Mouse (Mus musculus) left cerebral cortex, adult 9 months (tissue): ENCODE measurements around the gene Meig1.
"Not testable (repeated sequence)": the region's sequence is repeated elsewhere in the genome, so short reads cannot be mapped to it uniquely, and the experiment has no call there.

ENCODE experiments used
- DNase-seq, 2 experiments: peaks; one replicate each; pipeline ENCODE4 v3.0.0; 2022; ENCODE audit warnings: low spot score in 2 of 2

Gene Meig1

DNA sequence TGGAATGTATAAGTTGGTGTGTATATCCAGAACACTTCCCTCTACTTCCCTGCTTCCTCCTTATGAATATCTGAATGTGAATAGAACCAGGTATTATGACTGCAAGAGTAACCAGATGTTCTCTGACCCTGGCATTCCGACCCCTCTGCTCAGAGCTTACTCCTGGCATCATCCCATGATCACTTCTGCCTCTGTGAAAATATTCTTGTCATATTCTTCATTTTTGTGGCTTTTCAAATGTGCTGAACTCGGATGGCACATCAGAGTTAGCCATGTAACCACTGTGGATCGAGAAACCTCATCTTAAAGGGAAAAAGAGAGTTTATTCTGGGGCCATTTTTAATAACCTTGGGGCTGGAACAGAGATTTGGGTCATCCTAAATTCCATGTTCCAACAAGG lies at the start of gene Meig1:
Meig1 (minus strand) TSS at position 101 of the 400 bp plus-strand sequence.
- no peak for DNase-seq

DNA sequence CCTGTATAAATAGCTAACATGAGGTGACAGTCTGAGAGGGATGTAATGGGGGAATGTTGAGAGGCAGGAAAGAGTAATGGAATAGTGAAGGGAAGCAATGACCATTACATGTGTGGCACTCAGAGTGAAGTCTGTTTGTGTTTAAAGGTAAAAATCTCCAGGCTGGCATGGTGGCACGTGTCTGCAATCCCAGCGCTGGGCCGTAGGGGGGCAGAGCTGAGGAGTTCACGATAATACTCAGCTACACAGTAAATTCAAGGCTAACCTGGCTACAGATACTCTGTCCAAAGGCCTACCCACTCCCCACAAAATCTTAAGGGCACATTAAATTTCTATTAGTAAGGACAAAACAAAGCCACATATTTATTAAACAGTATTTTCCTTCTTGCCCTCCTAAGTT lies 34.1 kb upstream of the Meig1 start:
- DNase-seq: no peak

DNA sequence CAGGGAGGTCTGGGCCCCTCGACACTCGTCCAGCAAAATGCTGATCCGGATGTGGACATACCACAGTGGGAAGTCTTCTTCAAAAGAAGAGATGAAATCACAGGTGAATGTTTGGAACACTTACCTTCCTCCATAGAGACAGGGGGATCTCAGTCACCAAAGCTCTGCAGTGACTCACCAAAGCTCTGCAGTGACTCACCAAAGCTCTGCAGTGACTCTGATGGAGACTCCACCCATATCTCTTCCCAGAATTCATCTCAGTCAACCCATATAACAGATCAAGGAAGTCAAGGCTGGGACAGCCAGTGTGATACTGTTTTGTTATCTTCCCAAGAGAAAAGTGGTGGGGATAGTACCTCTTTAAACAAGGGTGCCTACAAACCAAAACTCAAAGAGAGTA lies 30.6 kb upstream of the Meig1 start:
- DNase-seq: no peak

DNA sequence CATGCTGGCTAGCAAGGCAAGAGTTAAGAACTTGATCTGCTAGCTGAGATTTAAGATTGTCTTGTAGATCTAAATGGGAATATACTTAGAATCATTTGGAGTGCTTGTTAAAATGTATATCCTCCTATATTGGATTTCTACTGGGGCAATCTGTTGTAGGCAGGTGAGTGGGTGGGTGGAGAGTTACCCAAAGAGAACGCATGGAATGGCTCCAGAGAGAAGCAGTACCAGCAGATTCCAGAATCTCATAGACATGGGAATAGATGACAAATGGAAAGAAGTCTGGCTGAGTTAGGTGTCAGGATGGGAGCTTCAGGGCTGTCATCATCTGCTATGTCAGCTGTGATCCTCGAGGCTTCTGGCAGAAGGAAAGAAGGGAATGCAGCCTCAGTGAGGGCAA lies 27.0 kb upstream of the Meig1 start:
- DNase-seq: peak; percentile 42 to 73

DNA sequence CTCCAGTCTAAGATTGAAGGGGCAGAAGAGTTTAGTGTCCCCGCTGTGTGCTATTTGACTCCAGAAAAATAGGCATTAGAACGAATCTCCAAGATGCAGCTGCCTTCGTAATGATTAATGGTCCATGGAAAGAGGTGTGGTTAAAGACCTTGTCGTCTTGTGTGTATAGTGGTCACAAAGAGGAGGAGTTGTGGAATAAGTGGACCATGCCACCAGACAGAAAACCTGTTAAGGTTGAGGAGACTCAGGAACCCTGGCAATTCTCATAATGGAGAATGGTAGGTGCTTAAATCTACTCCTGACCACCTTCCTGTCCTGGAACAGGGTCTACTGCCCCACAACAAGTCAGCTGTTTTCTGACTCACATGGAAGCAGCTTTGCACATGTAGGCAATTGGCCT lies 23.5 kb upstream of the Meig1 start:
- no peak for DNase-seq

DNA sequence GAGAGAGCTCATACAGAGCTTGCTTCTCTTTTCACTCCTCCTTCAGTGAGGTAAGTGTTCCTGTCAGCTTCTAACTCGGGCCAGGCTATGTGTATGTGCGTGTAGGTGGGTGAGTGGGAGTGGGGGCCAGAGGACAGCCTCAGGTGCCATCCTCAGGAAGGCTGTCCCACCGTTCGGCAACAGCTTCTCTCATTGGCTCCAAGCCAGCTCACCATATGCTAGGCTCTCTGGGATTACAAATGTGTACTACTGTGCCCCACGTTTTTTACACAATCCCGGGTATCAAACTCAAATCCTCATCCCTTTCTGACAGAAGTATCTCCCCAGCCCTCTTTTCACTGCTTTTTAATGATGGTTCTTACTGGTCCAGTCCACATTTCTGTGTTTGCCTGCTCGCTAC lies 21.8 kb upstream of the Meig1 start:
- no peak for DNase-seq

DNA sequence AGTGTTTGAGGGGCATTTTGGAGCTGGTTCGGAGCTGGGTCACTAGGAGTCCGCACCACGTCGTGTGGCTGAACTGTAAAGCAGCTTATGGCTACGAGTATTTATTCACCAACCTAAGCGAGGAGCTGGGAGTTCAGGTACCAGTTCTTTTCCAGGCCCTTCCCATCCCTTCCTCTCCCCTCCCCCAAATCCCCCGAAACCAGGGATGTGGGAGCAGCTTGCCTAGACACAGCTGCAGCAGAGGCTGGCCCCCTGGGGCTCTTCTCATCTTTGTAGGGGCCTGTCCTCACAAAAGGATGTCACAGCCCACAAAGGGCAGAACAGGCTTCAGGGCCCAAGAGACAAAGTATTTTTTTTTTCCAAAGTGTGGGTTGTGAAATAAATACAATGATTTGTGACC lies 15.5 kb upstream of the Meig1 start:
- DNase-seq: no peak

DNA sequence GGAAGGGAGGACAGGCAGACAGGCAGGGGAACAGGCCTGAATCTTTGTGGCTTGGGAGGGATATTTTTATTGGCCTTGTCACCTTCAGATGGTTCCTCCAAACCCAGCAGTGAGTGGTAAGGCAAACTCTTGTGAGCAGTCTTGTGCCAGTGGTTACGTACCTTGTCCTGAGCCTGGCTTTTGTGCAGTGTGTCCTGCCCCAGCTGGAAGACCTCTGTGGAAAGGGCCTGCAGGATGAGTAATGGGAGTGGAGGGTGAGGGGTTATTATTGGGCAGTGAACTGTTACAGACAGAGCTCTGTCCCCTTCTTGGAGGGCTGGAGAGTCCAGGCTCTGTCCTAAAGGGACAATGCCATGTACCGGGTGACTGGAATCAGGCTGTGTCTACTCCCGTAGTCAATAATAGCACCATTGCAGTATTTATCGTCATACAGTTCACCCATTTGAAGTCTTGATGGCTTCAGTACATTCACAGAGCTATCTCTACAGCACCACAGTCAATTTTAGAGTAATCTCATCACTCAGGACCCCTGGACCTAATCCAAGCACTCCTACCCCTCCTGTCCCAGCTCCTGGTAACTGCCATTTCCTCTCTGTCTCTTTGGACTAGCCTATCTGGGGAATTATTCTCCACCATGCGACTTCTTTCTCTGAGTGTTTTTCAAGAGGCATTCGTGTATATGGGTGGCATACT lies 13.1 kb upstream of the Meig1 start:
- DNase-seq: no peak

DNA sequence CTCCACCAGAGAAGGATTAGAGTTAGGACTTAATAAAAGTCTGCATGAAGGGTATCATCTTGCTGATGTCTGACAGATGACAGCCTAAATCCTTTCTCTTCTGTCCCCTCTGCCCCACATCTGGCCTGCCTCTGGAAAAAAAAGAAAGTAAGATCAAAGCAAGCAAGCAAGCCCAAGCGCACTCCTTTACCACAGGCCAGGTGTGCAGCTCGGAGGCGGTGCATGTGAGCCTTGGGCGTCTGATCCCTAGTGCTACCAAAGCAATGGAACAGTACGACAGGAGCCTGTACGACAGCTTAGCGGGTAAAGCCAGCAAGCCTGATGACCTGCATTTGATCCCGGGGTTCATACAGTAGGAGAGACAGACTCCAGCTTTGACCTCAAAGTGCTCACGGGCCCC lies 8.5 kb upstream of the Meig1 start:
- DNase-seq: no peak

DNA sequence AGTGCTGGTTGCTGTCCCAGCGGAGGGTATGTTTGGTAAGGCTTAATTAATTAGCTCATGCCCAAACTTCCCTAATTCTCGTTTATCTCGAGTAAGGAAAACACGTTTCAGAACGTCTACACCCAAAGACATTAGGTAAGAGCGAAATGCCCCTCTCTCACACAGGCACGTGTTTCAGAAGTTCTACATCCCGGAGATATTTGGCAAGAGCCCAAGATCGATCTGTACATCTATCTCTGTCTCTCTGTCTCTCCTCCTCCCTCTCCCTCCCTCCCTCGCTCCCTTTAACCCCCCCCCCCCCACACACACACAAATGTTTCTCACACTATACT lies 2.1 kb upstream of the Meig1 start:
- no peak for DNase-seq

DNA sequence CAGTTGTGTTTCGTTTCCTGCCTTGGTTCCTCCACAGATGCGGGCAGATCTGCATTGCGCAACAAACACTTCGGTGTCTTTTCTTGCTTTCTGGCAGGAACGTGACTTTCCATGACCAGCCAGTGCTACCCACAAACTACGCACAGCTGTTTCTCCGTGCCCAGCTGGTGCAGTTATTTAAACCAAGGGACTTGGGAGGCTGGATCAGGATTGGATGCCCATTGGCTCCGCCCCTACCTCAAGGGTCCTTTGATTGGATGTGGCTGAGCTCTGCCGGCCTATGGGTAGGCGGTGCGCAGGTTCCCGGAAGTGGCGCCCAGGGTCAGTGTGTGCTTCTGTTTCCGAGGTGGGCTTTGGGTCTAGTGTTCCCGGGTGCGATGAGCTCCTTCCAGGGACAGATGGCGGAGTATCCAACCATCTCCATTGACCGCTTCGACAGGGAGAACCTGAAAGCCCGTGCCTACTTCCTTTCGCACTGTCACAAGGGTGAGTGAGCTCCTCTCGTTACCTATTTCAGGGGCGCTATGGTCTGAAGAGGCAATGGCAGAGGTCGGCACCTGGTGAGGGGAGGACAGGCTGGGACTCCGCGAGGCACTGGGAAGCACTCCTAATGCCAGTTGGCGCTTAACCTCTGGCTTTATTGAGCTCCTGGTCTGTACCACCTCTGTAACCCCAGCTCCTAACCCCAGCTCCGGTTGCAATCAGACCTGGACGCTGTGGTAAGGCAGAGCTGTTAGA lies 1.6 kb upstream of the Meig1 start, which contains the start of gene Dclre1c:
Dclre1c (plus strand) TSS at position 291 of the 738 bp plus-strand sequence.
- DNase-seq: peak; percentile 90 to 94

DNA sequence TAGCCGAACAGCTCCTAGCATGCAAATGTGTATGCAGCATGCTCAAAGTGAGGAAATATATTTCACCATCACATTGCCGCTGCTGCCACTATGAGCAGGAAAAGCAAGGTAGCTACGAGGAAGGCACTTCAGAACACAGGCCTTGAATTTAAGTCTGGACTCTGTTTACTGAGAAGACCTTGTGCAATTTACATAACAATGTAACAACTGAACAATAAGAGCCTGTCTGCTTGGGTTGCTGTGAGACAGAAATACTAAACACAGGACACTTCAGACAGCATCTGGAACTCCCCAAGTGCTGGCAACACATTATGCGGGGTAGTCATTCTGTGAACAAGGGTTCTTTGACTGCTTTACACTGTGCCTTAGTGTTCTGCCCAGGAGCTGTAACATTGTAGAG lies 2.3 kb downstream of the Meig1 start:
- peak in 1 of 2 experiments; percentile 34 for DNase-seq

DNA sequence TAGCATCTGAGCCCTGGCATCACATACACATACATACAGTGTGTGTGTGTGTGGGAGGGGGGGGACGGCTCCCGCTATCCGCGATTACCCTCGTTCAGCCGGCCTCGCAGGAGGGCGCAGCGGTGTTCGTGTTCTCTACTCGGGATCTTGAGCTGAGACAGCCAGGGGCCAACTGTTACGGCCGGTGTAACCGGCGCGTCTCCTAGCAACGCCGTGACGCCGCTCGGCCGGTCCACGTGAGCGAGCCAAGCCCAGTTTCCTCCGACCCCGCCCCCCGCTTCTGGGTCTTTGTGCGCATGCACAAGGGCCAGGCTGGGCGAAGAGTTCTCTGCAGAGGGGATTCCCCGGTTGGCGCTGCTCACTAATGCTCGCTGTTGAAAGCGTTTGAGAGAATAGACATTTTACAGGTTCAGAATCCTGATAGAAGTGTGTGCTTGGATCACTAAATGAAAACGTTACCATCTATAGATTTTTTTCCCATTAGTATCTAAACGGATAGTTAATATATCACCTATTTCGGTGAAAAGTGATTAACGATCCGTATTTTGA lies 3.5 kb downstream of the Meig1 start:
- DNase-seq: peak; percentile 78 to 94

DNA sequence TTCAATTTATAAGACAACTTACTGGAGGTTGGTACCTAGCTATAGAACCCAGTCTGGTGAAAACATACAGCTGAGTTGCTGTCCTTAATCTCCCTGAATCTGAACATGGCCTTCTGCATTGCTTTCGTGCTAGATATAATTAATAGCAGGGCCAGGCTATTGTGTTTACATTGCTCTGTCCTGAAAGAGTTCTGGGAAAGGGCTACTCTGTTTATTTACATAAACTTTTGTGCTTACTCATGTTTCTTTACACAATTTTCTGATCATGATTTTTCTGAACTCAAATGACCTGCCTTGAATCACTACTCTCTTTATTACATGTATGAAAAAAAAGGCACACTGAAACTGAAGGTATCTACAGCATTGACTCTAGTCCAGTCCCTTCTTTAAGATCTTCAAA lies 6.8 kb downstream of the Meig1 start:
- DNase-seq: no peak

DNA sequence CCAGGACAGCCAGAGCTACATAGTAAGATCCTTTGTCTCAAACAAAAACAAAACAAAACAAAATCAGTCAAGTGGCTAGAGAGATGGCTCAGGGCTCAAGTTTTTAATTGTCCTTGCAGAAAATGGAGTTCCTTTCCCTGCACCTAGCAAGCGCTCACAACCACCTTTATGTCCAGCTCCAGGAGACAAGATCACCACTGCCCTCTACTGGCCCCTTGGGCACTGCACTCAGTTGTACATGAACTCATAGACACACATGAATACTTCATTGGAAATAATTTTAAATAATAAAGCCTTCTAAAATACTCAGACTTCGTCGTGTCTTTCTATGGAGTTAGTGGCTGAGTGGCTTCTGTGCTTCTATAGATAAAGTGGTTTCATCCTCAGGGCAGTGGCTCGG lies 8.2 kb downstream of the Meig1 start:
- DNase-seq: peak in 1 of 2 experiments; percentile 65

DNA sequence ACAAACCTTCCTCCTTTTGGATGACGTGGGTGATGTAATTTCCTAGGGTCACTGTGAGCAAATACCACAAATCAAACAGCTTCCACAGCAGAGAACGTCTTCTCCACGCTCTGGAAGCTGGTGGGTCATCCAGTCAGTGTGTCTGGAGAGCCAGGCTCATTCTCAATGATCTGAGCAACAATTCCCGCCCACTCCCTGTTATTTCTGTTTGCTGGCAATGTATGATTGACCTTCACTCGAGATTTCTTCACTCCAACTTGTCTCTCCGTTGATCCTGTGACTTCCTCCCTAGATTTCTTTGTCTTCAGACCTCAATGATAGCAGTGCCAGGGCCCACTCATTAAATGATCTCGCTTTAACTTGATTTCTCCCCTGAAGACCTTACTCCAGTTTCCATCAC lies 14.7 kb downstream of the Meig1 start:
- DNase-seq: no peak

DNA sequence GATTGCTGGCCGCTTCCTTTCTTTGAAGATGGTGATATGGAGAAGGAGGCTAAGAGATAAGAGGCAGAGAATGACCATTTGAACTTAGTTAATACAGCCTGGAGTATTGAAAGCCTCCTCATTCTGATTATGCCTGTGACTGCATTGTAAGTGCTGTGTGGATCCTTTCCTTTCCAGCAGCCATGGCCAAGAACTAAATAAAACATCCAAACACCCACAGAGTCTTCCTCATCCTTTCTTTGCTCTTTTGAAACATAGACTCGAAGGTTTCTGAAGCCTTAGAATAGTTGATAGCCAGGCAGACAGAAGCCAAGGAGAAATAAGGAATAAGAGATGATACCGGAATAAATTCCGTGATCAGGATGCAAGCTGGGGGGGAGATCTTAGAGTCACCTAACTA lies 16.5 kb downstream of the Meig1 start:
- no peak for DNase-seq

DNA sequence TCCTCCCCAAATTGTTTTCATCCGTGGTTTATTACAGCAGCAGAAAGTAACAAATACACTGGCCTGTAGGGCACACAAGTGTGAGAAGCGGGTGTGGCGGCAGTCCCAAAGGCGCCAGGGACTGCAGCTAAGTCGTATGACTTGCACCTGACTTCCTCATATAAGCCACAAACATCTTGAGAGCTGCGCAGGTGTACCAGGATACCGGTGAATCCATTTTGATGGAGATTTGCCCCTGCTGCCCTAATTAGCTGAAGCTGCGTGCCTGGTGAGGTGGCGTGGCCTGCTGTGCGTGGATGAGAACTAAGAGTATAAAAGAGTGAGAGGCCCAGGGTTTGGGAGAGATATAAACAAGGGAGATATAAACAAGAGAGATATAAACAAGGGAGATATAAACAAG lies 25.3 kb downstream of the Meig1 start, which contains the start of gene Olah:
Olah (minus strand) TSS at position 101 of the 400 bp plus-strand sequence.
- DNase-seq: not testable (repeated sequence)

DNA sequence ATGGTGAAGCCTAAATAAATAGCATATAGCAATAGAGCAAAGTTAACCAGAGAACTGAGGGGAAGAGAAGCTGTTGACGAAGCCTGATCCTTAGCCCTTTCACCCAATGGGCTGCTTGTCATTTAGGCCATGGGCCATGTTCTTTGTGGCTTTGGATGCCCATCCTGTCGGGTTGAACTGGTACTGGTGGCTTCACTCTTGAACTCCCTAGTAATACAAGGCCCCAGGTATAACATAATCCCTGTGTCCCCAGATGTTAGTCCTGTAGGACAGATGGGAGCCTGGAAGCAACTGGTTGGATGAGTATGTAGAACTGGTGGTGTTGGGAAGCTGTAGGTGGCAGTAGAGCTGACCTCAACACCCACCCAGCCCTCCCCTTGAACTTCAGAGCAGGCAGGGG lies 30.5 kb downstream of the Meig1 start:
- DNase-seq: no peak

DNA sequence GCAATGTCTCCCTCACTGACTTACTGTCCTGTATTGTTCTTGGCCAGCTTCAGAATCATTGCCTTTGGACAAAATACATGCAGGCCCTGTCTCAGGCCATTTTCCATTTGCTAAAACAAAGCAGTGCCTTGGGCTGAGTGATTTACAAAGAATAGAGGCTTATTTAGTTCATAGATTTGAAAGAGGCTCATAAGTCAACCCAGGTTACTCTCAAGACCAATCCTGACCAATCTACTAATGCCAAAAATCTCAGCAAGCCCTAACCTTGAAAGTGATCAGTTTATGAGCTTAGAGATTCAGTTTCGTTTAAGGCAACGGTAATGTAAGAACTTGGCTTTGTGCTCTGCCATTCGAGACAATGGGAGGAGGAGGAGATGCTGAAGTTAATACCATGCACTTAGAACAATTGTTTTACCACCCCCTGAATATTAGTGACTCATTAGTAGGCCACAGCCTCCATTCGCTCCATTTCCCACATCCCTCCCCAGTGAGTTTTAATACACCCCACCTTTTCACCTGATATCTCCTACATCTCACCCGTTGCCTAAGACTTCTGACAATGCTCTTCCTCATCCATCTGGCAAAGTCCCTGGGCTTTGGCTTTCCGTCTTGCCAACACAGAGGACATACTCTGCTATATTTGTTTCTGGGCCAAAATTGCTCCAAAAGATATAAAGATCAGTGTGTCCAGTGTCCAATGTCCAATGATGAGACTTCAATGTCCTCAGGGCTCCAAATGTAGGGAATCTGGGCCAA lies 35.2 kb downstream of the Meig1 start:
- DNase-seq: no peak

DNA sequence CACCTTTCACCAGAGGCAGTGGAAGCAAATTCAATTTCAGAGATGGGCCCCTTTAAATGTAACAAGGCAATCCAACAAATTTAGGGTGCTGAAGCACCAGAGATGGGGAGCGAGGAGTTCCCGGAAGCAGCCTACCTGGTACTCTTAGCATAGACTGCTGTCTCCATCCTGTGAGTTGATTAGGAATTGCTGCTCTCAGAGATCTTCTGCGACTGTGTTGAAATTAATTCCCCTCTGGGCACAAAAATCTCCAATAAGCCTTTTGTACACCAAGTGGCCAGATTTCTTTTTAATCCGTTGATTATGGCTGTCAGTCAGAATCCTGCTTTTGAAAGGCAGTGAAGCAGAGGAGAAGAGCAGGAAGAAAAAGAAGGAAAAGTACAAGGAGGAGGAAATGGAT lies 57.3 kb downstream of the Meig1 start:
- DNase-seq: no peak

DNA sequence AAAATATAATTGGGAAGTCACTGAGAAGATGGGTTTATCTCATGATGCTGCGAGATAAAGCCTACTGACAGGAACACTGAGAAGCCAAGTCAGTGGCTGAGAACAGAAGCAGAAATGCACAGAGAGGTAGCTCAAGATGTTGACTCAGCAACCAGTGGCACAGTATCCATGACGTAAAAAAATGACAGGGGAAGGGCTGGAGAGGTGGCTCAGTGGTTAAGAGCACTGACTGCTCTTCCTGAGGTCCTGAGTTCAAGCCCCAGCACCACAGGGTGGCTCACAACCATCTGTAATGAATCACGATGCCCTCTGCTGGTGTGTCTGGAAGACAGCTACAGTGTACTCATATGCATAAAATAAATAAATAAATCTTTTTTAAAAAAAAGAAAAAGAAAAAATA lies 61.4 kb downstream of the Meig1 start:
- no peak for DNase-seq
